Mouse (Mus musculus) E14TG2a.4 (cell line): ENCODE measurements around the gene Sipa1l1.

Source experiments
- CTCF ChIP-seq: conservative IDR thresholded peaks from 2 replicates; pipeline ENCODE4 v1.5.1; 2014; ENCODE audit warnings: low read length
- NANOG ChIP-seq: IDR thresholded peaks from 2 replicates; pipeline ENCODE4 v1.6.1; 2014; ENCODE audit warnings: borderline replicate concordance, low read length, mixed read lengths
- POU5F1 ChIP-seq: IDR thresholded peaks from 2 replicates; pipeline ENCODE4 v1.6.1; 2014; ENCODE audit warnings: low read length, borderline replicate concordance

DNA sequence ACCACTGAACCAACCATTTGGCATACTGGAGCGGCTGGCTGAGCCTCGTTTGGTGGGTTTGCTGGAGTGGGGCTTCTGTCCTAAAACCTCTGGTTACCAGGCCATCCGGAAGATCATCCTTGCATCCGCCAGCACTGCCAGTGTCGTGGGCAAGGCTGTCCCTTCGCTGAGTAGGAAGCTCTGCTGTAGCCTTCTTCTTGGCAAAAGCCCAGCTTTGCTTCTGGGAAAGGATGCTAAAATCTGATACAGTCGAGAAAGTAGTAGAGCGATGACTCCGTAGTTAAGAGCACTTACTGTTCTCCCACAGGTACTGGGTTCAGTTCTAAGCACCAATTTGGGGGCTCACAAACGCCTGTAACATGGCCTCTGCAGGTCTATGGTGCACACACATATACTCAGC is 47.2 kb upstream of the Sipa1l1 start:
- TF ChIP-seq CTCF (no peak), NANOG (no peak), POU5F1 (no peak)
